Mouse (Mus musculus) erythroblast, embryonic 14.5 days (primary cell): Measurements from ENCODE around the gene Mrpl34. TPM values are rescaled to one million over a fixed set of nuclear protein-coding genes. Genes with fewer than 3 reads are reported as not detected.

Source experiments
- H3K27me3 ChIP-seq: 2 replicates; pipeline ENCODE4 v1.6.1; 2012; ENCODE audit warnings: inconsistent platforms; ENCODE audit not compliant: control insufficient read depth
- H3K36me3 ChIP-seq: 2 replicates; pipeline ENCODE4 v1.6.1; 2012; ENCODE audit warnings: mild to moderate bottlenecking, inconsistent platforms; ENCODE audit not compliant: control insufficient read depth
- H3K4me1 ChIP-seq: 2 replicates; pipeline ENCODE4 v1.6.1; 2012; ENCODE audit warnings: inconsistent platforms; ENCODE audit not compliant: control insufficient read depth
- H3K4me3 ChIP-seq: replicated peaks from 2 replicates; pipeline ENCODE3; 2012; ENCODE audit warnings: moderate library complexity, mild to moderate bottlenecking, inconsistent platforms
- H3K9me3 ChIP-seq: 2 replicates; pipeline ENCODE4 v1.6.1; 2012; ENCODE audit warnings: low read length, inconsistent platforms, mixed read lengths; ENCODE audit not compliant: control insufficient read depth
- GATA1 ChIP-seq: IDR thresholded peaks from 2 replicates; pipeline ENCODE4 v1.6.1; 2012; ENCODE audit warnings: low read length, inconsistent platforms, mixed read lengths
- TAL1 ChIP-seq: IDR thresholded peaks from 3 replicates; pipeline ENCODE4 v1.6.1; 2012; ENCODE audit warnings: low read length, inconsistent platforms, mixed read lengths
- polyA plus RNA-seq: library from polyadenylated mRNA; stranded (reverse); fragments of >175 nt; gene quantifications from 2 replicates; pipeline ENCODE4 v1.2.3, GENCODE M21; 2012

Gene Mrpl34
- polyA plus RNA-seq, 1 experiment: 18.9 TPM

DNA sequence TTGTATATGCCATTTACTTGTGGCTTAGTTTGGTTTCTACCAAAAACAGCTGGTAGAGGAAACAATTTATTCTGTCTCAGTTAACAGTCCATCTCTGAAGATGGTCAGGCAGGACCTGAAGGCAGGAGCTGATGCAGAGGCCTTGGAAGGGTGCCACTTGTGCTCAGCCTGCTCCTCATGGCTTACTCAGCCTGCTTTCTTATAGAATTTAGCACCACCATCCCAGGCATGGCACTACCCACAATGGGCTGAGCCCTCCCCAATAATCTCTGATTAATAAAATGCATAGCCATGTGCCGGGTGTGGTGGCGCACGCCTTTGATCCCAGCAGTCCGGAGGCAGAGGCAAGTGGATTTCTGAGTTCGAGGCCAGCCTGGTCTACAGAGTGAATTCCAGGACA is 1.4 kb downstream of the Mrpl34 start:
- peaks cover 34% of the 10 kb centered on the region for H3K36me3 ChIP-seq
- no peak for TF ChIP-seq TAL1
- no peak for TF ChIP-seq GATA1
- H3K4me3 ChIP-seq: peak overlapping the region; percentile 81
- H3K9me3 ChIP-seq: peaks cover 6% of the 10 kb centered on the region
- H3K27me3 ChIP-seq: no peaks in the 10 kb centered on the region
- peaks cover 73% of the 10 kb centered on the region for H3K4me1 ChIP-seq

DNA sequence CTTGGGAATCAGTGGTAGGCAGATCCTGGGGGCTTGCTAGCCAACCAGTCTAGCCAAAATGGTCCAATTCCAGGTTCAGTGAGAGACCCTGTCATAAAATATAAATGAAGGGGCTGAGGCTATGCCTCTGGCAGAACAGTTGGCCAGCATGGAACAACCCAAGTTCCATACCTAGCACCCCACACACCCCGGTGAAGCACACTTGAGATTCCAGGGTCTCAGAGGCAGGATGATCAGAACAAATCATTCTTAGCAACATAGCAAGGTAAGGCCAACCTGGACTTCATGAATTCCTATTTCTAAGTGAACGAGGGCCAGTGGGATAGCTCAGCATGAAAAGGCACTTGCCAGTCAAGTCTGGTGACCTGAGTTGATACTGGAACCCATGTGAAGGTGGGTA is 2.4 kb downstream of the Mrpl34 start:
- TF ChIP-seq TAL1 (no peak), GATA1 (no peak)
- Histone ChIP-seq H3K9me3 (no peaks in the 10 kb centered on the region), H3K36me3 (peaks cover 38% of the 10 kb centered on the region), H3K4me1 (peaks cover 69% of the 10 kb centered on the region), H3K27me3 (no peaks in the 10 kb centered on the region), H3K4me3 (no peak overlapping the region)

DNA sequence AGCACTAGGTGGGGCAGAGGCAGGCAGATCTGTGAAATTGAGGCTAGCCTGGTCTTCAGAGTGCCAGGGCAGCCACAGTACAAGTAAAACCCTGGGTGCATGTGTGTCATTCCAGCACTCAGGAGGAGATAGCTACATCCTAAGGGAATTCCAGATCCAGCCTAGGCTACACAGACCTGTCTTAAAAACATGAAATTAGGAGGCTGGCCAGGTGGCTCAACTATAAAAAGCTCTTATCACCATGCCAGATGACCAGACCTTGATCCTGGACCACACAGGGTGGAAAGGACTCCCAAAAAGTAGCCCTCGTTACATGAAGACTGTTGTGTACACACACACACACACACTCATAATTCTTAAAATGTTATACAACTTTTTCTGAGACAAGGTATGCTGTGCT is 3.2 kb downstream of the Mrpl34 start:
- Histone ChIP-seq H3K27me3 (no peaks in the 10 kb centered on the region), H3K4me1 (peaks cover 65% of the 10 kb centered on the region), H3K36me3 (peaks cover 46% of the 10 kb centered on the region), H3K9me3 (no peaks in the 10 kb centered on the region), H3K4me3 (no peak overlapping the region)
- TF ChIP-seq TAL1 (no peak), GATA1 (no peak)

DNA sequence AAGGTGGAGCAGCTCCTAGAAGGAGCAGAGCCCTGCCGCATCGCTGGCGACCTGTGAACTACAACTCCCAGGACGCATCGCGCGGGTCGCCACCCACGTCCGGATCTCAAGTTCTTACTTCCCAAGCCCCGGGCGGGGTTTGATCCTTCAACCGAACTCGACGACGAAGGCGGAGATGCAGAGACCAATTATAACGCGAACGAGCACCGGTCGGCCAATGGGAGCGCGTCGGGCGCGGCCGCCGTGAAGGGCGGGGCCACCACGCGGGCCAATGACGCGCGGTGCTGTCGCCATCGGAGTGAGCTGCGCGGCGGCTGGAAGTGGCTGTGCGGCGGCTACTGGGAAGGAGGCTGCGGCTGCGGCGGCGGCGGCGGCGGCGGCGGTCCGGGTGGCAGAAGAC is 4.2 kb downstream of the Mrpl34 start, which contains the start of gene Dda1:
Gene Dda1, plus strand, starts transcription at position 284 of the 400 bp plus-strand sequence.
- Histone ChIP-seq H3K4me1 (peaks cover 56% of the 10 kb centered on the region), H3K4me3 (peak within 1 kb of the TSS; percentile 93), H3K36me3 (peaks cover 55% of the 10 kb centered on the region), H3K9me3 (no peaks in the 10 kb centered on the region), H3K27me3 (no peaks in the 10 kb centered on the region)
- TF ChIP-seq TAL1: no peak

GRCm38 (mm10) chr8:71469411-71469810 is 4.7 kb downstream of the Mrpl34 start:
- Histone ChIP-seq H3K9me3 (no peaks in the 10 kb centered on the region), H3K4me1 (peaks cover 51% of the 10 kb centered on the region), H3K36me3 (peaks cover 60% of the 10 kb centered on the region), H3K4me3 (peak overlapping the region; percentile 93), H3K27me3 (no peaks in the 10 kb centered on the region)
- no peak for TF ChIP-seq GATA1
- TF ChIP-seq TAL1: no peak

DNA sequence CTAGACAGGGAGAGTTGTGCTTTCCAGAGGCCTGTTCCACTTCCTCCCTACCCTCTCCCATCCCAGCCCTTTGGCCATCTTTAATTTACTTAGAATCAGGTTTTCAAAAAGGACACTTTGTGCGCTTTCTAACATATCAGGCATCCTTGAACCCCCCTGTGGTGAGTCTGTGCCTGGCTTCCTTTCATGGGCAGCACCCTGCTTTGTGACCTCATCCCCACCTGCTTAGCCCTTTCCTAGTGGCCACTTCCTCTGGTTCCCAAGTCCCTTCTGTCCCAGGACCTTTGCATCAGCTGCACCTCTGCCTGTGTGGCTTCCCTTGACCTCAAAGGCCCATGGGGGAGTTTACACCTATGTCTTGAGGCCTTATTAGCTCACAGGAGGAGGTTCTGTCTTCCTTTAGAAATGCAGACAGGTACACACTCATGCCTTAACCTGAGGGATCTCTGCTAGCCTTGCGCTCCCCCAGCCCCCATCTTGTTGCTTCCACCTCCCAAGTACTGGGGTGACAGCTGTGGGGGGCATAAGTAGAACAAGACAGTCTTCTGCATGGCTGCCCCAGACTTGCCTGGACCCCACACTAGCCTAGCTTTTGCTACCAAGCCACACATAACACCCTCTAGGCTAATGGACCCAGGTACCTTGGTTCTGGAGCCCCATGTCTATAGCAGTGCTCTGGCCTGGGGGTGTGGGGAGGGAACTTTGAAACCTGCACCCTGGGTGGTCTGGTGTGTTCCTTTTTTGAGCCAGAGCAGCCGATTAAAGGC is 5.6 kb downstream of the Mrpl34 start:
- TF ChIP-seq GATA1: no peak
- Histone ChIP-seq H3K4me1 (peaks cover 50% of the 10 kb centered on the region), H3K27me3 (no peaks in the 10 kb centered on the region), H3K36me3 (peaks cover 69% of the 10 kb centered on the region), H3K4me3 (peak overlapping the region; percentile 93), H3K9me3 (no peaks in the 10 kb centered on the region)

GRCm38 (mm10) chr8:71470913-71471255 is 6.1 kb downstream of the Mrpl34 start:
- Histone ChIP-seq H3K9me3 (no peaks in the 10 kb centered on the region), H3K4me3 (peak overlapping the region; percentile 93), H3K4me1 (peaks cover 50% of the 10 kb centered on the region), H3K27me3 (no peaks in the 10 kb centered on the region), H3K36me3 (peaks cover 71% of the 10 kb centered on the region)
- TF ChIP-seq TAL1 (no peak), GATA1 (no peak)

DNA sequence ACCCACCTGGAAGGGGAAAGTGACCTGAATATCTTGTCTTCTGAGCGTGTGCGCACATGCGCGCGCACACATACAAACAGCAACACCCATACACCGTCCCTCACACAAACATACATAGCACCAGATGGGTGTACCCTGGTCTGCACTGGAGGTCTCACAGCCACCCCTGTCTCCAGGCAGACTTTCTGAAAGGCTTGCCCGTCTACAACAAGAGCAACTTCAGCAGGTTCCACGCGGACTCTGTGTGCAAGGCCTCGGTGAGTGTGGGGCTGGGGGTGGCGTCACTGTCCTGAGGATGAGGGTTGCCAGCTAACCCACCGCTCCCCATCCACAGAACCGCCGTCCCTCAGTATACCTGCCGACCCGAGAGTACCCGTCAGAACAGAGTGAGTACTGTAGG is 7.1 kb downstream of the Mrpl34 start:
- Histone ChIP-seq H3K4me1 (peaks cover 56% of the 10 kb centered on the region), H3K9me3 (no peaks in the 10 kb centered on the region), H3K27me3 (no peaks in the 10 kb centered on the region), H3K4me3 (no peak overlapping the region), H3K36me3 (peaks cover 62% of the 10 kb centered on the region)
- no peak for TF ChIP-seq GATA1

DNA sequence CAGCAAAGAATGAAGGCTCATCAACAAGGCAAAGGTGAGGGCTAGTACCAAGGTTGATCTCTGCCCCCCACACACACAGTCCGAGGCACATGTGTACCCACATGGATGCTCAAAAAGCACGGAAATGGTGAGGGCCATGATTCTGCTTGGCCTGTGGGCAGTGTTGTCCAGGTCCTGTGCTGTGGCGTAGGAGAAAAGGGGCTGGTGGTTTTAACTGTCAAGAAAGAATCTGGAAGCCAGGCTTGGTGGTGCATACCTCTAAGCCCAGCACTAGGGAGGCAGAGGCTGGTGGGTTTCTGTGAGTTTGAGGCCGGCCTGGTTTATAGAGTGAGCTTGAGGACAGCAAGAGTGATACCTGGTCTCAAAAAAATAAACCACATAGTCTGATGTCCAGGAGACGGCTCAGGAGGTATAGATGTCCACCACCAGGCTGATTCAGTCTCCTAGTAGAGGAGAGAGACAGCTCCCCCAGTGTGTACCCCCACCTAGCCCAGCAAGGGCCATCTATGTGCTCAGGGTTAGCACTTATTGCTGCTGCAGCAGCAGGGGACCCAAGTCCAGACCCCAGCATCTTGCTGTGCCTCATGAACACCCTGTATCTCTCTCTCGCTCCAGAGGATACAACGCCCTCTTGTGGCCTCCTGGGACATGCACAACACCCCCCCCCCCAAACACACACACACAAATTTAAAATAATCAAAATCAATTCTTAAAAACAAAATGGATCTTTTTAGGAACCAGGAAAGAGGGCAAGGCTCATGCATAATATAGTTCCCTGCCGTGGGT is 8.0 kb downstream of the Mrpl34 start:
- no peak overlapping the region for H3K4me3 ChIP-seq
- peaks cover 5% of the 10 kb centered on the region for H3K27me3 ChIP-seq
- H3K36me3 ChIP-seq: peaks cover 56% of the 10 kb centered on the region
- no peaks in the 10 kb centered on the region for H3K9me3 ChIP-seq
- TF ChIP-seq TAL1: no peak
- H3K4me1 ChIP-seq: peaks cover 64% of the 10 kb centered on the region

GRCm38 (mm10) chr8:71474344-71474743 is 9.6 kb downstream of the Mrpl34 start:
- Histone ChIP-seq H3K36me3 (peaks cover 56% of the 10 kb centered on the region), H3K4me1 (peaks cover 58% of the 10 kb centered on the region), H3K9me3 (no peaks in the 10 kb centered on the region), H3K27me3 (peaks cover 5% of the 10 kb centered on the region), H3K4me3 (no peak overlapping the region)
- TF ChIP-seq GATA1: no peak
- TF ChIP-seq TAL1: no peak
